Mouse (Mus musculus): ENCODE results near the gene Mapk8ip2.

Gene Mapk8ip2

DNA sequence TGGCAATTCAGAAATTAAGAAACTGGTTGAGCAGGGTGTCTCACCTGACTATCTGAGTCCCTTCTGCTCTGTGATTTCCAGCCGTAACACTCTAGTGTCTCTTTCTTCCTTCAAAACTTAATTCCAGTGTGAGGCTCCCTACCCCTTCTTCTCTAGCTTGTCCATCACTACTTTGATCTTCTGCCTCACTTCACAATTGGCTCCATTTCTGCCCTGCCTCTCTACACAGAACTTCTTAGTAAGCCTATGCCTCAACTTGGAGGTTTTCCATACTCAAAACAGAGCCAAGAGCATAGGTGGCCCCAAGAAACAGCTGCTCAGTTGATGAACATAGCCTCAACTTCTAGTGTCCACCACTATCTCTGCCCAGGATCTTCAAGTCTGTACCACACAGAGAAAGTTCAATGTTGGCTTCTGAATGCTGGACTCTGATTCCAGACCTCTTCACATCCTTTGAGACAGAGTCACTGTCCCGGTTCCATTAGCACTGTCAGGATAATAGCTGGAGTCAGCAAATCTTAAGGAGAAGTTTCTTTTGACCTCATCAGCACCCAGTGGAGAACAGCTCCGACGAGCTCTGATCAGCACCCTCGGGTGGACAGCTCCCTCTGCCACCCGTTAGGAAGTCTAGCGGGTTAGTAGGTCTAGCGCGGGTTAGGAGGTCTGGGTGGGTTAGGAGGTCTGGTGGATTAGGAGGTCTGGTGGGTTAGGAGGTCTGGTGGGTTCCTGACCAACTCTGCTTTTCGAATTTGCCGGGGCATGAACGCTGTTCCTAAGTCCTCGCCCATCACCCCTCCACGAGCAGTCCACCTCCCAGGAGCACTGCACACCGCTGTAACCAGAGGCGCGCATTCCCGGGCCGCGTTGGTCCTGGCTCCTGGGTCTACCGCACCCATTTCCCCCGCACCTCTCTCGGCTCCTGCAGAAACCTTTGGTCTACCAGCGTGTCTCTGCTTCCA is 528 bp upstream of the Mapk8ip2 start:
- in situ Hi-C loops (cut with MboI, MseI), result no loop called here

GRCm38 (mm10) chr15:89454857-89455256 is 1.1 kb downstream of the Mapk8ip2 start:
- in situ Hi-C loops (cut with MboI, MseI), result no loop called here

DNA sequence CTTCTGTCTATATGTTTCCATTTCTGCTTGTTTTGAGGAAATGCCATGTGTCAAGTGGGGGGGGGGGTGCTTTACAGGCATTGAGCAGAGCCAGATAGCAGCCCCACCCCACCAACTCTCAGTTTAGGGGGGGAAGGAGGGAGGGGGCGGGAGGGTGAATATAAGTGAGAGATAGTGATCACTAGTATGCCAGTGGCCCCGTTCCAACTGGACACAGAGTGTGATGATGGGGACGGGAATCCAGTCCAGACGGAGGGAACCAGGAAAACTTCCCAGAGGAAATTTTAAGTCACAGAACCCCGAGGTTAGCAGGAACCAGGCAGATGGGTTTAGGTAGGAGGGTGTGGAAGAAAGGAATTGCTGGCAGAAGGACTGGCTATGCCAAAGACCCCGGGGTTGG is 1.9 kb downstream of the Mapk8ip2 start:
- in situ Hi-C loops (cut with MboI, MseI), result no loop called here

DNA sequence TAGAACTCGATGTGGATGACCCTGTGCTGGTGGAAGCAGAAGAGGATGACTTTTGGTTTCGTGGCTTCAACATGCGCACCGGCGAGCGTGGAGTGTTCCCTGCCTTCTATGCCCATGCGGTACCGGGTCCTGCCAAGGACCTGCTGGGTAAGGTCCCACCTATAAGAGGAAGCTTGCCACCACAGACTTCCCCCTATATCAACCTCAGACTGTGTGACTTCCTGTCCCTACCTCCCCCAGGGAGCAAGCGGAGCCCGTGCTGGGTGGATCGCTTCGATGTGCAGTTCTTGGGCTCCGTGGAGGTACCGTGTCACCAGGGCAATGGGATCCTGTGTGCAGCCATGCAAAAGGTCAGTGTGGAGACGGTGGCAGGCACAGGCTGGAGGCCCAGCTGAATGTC is 5.2 kb downstream of the Mapk8ip2 start:
- in situ Hi-C loops (cut with MboI, MseI), result no loop called here

- in situ Hi-C loops (cut with MboI, MseI), result no loop called here
Observed at GRCm38 (mm10) chr15:89459821-89460220, 6.1 kb downstream of the Mapk8ip2 start.

DNA sequence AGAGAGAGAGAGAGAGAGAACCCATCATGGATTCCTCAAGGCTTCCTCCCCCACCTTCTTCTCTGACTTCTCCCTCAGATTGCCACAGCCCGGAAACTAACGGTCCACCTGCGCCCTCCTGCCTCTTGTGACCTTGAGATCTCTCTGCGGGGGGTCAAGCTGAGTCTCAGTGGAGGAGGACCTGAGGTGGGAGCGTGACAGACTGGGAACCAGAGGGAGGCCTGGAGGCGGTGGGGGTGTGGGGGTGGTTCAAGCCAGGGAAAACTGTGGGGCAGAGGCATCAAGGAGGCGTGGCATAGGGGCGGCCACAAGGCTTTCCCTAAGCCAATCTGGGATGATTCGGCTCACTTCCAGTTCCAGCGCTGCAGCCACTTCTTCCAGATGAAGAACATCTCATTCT is 6.6 kb downstream of the Mapk8ip2 start:
- in situ Hi-C loops (cut with MboI, MseI), result no loop called here

GRCm38 (mm10) chr15:89461321-89461720 is 7.6 kb downstream of the Mapk8ip2 start:
- in situ Hi-C loops (cut with MboI, MseI), result no loop called here

DNA sequence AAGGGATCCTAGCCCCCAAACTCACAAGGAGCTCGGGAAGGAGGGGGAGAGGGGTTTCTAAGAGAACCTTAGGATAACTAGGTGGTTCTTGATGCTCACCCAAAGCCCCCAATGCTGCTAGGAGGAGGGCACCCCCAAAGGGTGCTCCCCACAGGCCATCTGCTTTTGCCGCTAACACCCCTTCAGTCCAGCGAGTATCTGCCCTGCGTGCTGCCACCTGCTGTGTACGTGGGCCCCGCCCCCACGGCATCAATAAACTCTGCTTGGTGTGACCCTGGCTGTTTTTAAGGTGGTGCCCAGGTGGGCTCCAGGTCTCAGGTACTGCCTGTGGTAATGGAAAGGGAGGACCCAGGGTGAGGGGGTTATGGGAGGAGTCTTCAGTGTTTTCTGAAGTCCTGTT is 8.5 kb downstream of the Mapk8ip2 start:
- in situ Hi-C loops (cut with MboI, MseI), result no loop called here

DNA sequence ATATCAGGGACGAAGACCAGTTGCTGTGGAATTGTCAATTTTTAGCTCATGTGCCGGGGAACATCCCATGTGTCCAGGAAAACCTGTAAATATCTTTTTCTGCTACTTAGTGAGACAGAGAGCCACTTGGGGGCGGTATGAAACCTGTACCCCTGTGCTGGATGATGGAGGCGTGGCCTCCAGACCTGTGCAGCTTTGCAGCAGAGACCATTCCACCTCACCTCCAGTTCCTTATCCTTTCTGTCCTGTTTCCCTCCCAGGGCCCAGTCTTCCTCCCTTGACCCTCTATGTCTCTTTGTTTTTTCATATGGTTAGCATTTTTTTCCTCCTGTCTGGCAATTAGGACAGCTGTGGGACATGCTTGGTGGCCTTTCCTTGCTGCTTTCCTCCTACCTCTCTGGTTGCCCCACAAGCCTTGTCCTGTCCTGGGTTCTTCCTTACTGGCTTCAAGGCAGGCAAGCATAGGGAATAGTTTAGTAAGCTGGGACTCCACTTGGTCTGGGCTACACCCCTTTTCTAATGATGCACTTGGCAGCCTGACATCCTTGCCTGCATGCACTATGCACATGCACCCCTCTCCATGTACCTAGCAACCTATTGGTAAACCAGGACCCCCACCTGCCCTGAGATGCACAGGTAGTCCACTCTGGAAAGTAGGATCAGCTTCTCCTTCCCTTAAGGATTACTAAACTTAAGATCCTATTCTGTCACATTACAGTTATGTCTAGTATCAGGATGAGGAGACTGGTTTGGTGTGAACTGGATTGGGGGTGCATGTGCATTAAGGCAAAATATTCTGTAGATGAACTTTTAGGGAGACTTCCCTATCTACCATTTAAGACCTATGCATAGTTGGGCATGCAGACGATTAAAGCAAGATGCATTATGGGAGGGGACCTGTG is 9.9 kb downstream of the Mapk8ip2 start:
- in situ Hi-C loops (cut with MboI, MseI), result no loop called here

- in situ Hi-C loops (cut with MboI, MseI), result no loop called here
Observed at GRCm38 (mm10) chr15:89465052-89465451, 11.3 kb downstream of the Mapk8ip2 start.

DNA sequence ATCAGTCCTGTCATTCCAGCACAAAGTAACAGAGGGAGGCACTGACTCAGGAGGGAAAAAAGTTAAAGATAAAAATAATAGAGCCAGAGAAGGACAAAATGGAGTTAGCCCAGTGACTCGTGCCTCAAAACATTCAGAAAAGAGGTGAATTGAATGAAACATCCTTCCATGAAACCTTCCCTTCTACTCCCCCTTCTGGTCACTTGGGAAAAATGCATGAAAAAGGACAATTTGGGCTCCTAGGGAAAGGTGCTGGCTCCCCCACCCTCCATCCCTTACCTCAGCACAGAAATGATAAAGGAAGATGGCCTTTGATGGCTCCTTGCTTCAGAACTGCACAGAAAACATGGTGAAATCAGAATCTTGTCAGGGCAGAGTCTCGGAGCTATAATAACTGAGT is 14.9 kb downstream of the Mapk8ip2 start:
- in situ Hi-C loops (cut with MboI, MseI), result no loop called here

- in situ Hi-C loops (cut with MboI, MseI), result no loop called here
Observed at GRCm38 (mm10) chr15:89471476-89471875, 17.8 kb downstream of the Mapk8ip2 start.

DNA sequence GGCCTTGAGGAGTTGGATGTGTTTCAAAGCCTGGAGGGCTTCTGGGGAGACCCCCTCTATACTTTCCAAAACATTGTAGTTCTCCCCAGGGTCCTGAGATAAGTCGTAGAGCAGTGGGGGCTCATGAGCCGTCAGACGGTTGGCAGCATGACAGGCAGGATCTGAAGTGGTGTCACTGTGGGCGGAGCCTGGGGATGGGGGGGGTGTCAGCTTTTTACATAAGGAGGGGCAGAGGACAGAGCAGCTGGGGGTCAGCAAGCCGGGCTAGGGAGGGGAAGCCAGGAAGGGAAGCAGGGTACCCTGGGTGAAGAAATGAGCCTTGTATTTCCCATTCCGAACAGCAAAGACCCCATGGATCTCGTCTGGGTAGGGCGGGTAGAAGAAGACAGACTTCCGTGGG is 19.7 kb downstream of the Mapk8ip2 start:
- in situ Hi-C loops (cut with MboI, MseI), result no loop called here

DNA sequence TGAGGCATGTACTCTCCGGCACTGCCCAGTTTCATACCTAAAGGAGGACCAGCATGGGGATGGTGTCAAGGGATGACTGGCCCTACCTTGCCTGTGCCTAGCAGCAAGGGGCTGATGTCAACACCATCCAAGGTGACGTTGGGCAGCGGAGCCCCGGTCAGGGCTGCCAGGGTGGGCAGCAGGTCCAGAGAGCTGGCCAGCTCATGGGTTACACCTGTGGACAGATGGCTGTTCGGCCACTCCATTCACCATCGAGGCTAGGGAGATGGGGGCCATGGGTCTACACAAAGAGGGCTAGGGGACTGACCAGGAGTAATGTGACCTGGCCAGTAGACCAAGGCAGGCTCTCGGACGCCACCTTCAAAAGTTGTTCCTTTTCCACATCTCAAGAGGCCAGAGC is 20.2 kb downstream of the Mapk8ip2 start:
- in situ Hi-C loops (cut with MboI, MseI), result no loop called here

- in situ Hi-C loops (cut with MboI, MseI), result no loop called here
Observed at GRCm38 (mm10) chr15:89474596-89475292, 21.0 kb downstream of the Mapk8ip2 start.

DNA sequence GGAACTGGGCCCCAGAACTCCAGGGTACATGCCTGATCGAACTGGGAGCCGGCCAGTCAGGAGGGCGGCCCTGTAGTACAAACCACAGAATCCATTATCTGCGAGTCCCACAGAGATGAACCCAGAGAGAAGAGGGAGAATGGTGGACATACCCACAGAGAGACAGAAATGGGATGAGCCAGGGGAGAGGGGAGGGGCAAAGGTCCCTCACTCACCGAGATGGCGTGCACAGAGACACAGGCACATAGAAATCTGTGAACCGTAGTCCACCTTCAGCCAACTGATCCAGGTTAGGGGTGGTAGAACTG is 21.5 kb downstream of the Mapk8ip2 start:
- in situ Hi-C loops (cut with MboI, MseI), result no loop called here

GRCm38 (mm10) chr15:89475611-89476474 is 22.1 kb downstream of the Mapk8ip2 start:
- in situ Hi-C loops (cut with MboI, MseI), result no loop called here

DNA sequence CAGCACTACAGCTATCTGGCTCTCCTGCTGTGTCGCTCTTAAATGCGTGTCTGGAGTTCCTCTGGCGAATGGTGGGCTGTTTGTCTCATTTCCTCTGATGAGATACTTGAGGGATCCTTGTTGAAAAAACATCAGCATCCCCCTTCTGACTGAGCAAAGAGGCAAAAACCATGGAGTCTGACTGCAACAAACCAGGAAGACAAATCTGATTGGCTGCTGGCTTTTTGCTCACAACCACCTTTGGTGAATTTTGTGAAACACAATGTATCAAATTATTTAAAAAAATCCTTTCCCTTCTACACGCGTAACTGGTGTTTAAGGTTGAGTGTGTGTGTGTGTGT is 22.7 kb downstream of the Mapk8ip2 start:
- in situ Hi-C loops (cut with MboI, MseI), result no loop called here

- in situ Hi-C loops (cut with MboI, MseI), result no loop called here
Observed at GRCm38 (mm10) chr15:89477091-89477491, 23.4 kb downstream of the Mapk8ip2 start, which contains the start of gene Arsa. TSS of gene Arsa (minus strand) at chr15:89477425.

DNA sequence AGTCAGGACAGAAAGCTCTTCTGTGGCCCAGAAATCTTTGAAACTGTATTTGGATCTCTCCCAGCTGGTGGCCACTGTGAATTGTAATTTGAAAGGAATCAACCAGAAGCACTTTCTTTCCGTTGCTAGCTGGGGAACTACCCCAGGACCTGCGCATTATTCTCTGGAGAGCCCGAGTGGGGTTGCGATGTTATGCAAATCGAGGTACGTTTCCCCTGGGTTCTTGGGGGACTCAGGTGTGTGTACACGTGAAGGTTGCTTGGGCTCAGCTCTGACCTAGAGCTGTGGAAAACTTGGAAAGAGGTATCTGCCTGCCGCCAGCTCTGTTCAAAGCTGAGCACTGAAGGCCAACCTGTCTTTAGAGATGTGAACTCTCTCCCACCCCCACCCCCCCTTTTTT is 24.1 kb downstream of the Mapk8ip2 start:
- in situ Hi-C loops (cut with MboI, MseI), result no loop called here

DNA sequence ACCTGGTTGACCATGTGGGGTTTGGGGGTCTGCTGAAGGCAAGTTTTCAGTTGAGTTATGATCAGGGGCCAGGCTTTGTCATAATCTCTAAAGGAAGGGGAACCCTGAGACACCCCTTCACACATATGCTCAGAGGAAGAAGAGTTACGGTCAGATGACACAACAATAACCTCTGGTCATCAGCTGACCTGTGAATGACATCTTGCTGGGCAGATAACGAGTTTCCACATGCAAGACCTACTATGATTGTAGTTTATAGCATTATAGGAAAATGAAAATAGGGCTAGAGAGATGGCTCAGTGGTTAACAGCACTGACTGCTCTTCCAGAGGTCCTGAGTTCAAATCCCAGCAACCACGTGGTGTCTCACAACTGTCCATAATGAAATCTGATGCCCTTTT is 24.9 kb downstream of the Mapk8ip2 start:
- in situ Hi-C loops (cut with MboI, MseI), result no loop called here
